Mouse (Mus musculus) heart, postnatal 0 days (tissue): ENCODE data around the gene Eif4b. TPM values are rescaled to one million over a fixed set of nuclear protein-coding genes. Genes with fewer than 3 reads are reported as not detected.

Experiments
- ATAC-seq: fragments of 200-750 bp; cut with Nextera tagmentation; 2 replicates; pipeline ENCODE4 v1.8.0; 2017; ENCODE audit warnings: low read depth, moderate number of reproducible peaks, moderate library complexity; ENCODE audit not compliant: insufficient read depth
- DNase-seq: peaks from one replicate; pipeline ENCODE4 v3.0.0-alpha.2; 2016; ENCODE audit warnings: low spot score
- H3K27ac ChIP-seq: fragments of 300-500 bp; sonication (generic); 2 replicates; pipeline ENCODE4 v1.5.1; 2014; ENCODE audit warnings: low read depth, mild to moderate bottlenecking
- H3K27me3 ChIP-seq: fragments of 300-500 bp; sonication (generic); 2 replicates; pipeline ENCODE4 v1.6.1; 2014; ENCODE audit warnings: low read length, mixed read lengths; ENCODE audit not compliant: control insufficient read depth, insufficient read depth
- H3K36me3 ChIP-seq: fragments of 300-500 bp; sonication (generic); replicated peaks from 2 replicates; pipeline ENCODE4 v1.6.1; 2014; ENCODE audit warnings: low read length, mixed read lengths; ENCODE audit not compliant: control insufficient read depth, insufficient read depth
- H3K4me1 ChIP-seq: fragments of 300-500 bp; sonication (generic); 2 replicates; pipeline ENCODE4 v1.6.1; 2014; ENCODE audit warnings: antibody characterized with exemption; ENCODE audit not compliant: control insufficient read depth, insufficient read depth
- H3K4me2 ChIP-seq: fragments of 300-500 bp; sonication (generic); 2 replicates; pipeline ENCODE4 v1.6.1; 2014; ENCODE audit warnings: low read depth, mild to moderate bottlenecking, low read length, moderate library complexity
- H3K4me3 ChIP-seq: fragments of 300-500 bp; sonication (generic); 2 replicates; pipeline ENCODE4 v1.5.1; 2014; ENCODE audit warnings: low read depth, low read length
- H3K9ac ChIP-seq: fragments of 300-500 bp; sonication (generic); replicated peaks from 2 replicates; pipeline ENCODE4 v1.6.1; 2014; ENCODE audit warnings: low read depth, low read length, mixed read lengths
- H3K9me3 ChIP-seq: fragments of 300-500 bp; sonication (generic); replicated peaks from 2 replicates; pipeline ENCODE4 v1.6.1; 2016; ENCODE audit warnings: low read length; ENCODE audit not compliant: control insufficient read depth
- CTCF ChIP-seq: IDR thresholded peaks from 2 replicates; pipeline ENCODE4 v1.5.1; 2016; ENCODE audit warnings: antibody characterized with exemption, control low read depth, low read depth
- EP300 ChIP-seq: IDR thresholded peaks from 2 replicates; pipeline ENCODE4 v1.6.1; 2016; ENCODE audit warnings: antibody characterized with exemption, low read depth
- WGBS: fragments of 180-500 bp; shearing (Covaris S2); extraction: QIAGEN DNeasy Blood & Tissue Kit; methylation state at CpG from one replicate; pipeline ENCODE4 v1.1.7; 2014; 5-methylcytosine and 5-hydroxymethylcytosine counted together
- polyA plus RNA-seq: library from polyadenylated mRNA; unstranded; fragments of >200 nt; fragmentation: Nextera tagmentation; extraction: Ambion mirVana; gene quantifications from 2 replicates; pipeline ENCODE4 v1.2.1, GENCODE M21; 2015
- total RNA-seq: library from RNA; depleted of rRNA; stranded (reverse); fragments of >200 nt; gene quantifications from 2 replicates; pipeline ENCODE4 v1.2.3, GENCODE M21; 2014; ENCODE audit warnings: low replicate concordance

The Eif4b gene
- total and polyA plus RNA-seq, 2 experiments from 2014 or later = 46.0 to 110 TPM

GRCm38 (mm10) chr15:102070476-102071467 lies 2.8 kb upstream of the Eif4b start:
- ATAC-seq (no peak), DNase-seq (no peak)
- no peak overlapping the region for H3K9ac ChIP-seq
- H3K36me3 ChIP-seq = no peaks in the 10 kb centered on the region
- H3K27ac ChIP-seq = no peak overlapping the region
- peaks cover 12% of the 10 kb centered on the region; the same call in 1 of the 2 replicates for H3K4me1 ChIP-seq
- no peak overlapping the region for H3K4me3 ChIP-seq
- no peaks in the 10 kb centered on the region for H3K9me3 ChIP-seq
- 62% methylated on average over 13 of the region's 13 CpGs for WGBS
- H3K27me3 ChIP-seq = 0 out of 2 replicates have a peak, but pooled peaks cover 4% of the 10 kb centered on the region
- no peak overlapping the region for H3K4me2 ChIP-seq
- TF ChIP-seq CTCF = no peak
- TF ChIP-seq EP300 = no peak

- H3K4me1 ChIP-seq = peaks cover 17% of the 10 kb centered on the region; the same call in 1 of the 2 replicates
- 0 out of 2 replicates have a peak, but pooled peaks have one; percentile 2 for ATAC-seq
Observed at GRCm38 (mm10) chr15:102072963-102073558, 512 bp upstream of the Eif4b start.

DNA sequence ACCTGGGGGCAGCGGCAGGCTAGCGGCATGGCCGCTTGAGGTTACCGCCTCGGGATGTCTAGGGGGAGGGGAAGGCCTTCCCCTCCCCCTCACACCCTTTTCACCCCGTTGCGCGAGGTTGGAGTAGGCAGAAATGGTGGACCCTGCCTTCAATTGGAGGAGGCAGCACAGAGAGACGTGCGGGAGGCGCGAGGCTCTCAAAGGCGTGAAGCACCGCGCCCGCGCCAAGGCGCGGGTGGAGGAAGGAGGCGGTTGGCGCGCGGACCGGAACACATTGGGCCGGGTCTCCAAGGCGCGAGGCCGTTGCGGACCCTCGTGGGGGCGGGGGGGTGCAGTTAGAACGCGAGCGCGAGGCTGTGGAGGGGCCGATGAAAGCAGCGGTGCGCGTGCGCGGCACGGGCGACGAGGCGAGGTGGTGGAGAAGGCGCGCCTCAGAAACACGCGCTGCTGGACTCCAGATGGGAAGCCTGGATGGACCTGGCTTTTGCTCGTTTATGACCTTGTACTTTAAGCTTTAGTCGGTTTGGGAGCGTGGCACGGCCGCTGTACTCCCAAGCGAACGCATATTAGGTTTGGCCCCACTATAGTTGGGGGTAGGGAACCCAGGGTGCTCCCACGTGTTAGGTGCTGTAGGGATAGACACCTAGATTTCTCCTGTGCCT lies 628 bp downstream of the Eif4b start:
- H3K9me3 ChIP-seq = no peaks in the 10 kb centered on the region
- WGBS = under 1% methylated on average over 46 of the region's 57 CpGs
- TF ChIP-seq CTCF = no peak
- TF ChIP-seq EP300 = peak; percentile 17; the same call in 1 of the 2 replicates

More at GRCm38 (mm10) chr15:102072963-102073558, 512 bp upstream of the Eif4b start:
- DNase-seq = no peak
- TF ChIP-seq CTCF (no peak), EP300 (no peak)
- Histone ChIP-seq H3K27ac (peak overlapping the region; percentile 89), H3K36me3 (no peaks in the 10 kb centered on the region), H3K4me3 (peak overlapping the region; percentile 77), H3K27me3 (no peaks in the 10 kb centered on the region), H3K9me3 (no peaks in the 10 kb centered on the region), H3K4me2 (peak overlapping the region; percentile 59), H3K9ac (0 out of 2 replicates have a peak overlapping the region, but pooled peaks have one; percentile 8)
- WGBS = 16% methylated on average over 6 of the region's 6 CpGs

DNA sequence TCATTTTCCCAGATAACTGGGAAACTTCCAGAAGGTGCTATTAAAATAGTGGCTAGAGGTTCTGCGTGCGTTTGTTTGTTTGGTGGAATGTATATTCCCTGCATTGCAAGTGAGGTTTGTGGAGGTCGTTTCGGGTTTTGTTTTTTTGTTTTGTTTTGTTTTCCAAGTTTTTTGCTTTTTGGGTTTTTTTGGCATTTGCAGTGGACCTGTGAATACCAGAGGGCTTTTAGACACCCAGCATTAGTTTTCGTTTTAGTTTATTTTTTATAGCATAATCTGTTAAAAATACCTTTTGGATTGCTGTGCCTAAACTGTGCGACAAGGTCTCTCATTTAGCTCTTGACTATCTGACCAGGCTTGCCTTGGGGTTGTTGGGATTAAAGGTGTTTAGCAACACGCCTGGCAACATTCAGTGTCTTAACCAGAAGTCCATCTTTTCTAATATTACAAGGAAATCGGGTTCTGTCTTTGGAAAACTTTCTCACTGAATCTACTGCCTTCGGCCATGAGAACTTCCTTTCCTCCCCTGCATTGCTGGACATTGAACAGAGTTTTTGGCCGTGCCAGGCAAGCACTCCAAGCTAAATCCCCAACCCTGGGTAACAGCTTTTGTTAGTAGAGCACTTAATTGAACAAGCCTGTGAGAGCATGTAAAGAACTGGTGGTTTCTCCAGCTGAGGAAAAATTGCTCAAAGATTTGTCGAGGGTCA lies 1.5 kb downstream of the Eif4b start:
- no peak for TF ChIP-seq EP300
- no peak for TF ChIP-seq CTCF
- Histone ChIP-seq H3K4me2 (peak overlapping the region; percentile 81), H3K9me3 (no peaks in the 10 kb centered on the region), H3K27me3 (no peaks in the 10 kb centered on the region), H3K36me3 (no peaks in the 10 kb centered on the region), H3K4me1 (peaks cover 17% of the 10 kb centered on the region; the same call in 1 of the 2 replicates), H3K27ac (no peak overlapping the region), H3K4me3 (peak overlapping the region; percentile 77), H3K9ac (peak overlapping the region; percentile 84; the same call in 1 of the 2 replicates)
- no peak for DNase-seq
- 4% methylated on average over 11 of the region's 11 CpGs for WGBS
- ATAC-seq = no peak

More for the DNA sequence above, 628 bp downstream of the Eif4b start:
- ATAC-seq (peak; percentile 38), DNase-seq (no peak)
- Histone ChIP-seq H3K36me3 (no peaks in the 10 kb centered on the region), H3K4me2 (peak overlapping the region; percentile 81), H3K27ac (peak overlapping the region; percentile 89), H3K27me3 (no peaks in the 10 kb centered on the region), H3K4me3 (peak overlapping the region; percentile 77), H3K9ac (peak overlapping the region; percentile 84), H3K4me1 (peaks cover 17% of the 10 kb centered on the region; the same call in 1 of the 2 replicates)
